Mouse (Mus musculus): ENCODE results near the gene Vmn1r84.

The Vmn1r84 gene

DNA sequence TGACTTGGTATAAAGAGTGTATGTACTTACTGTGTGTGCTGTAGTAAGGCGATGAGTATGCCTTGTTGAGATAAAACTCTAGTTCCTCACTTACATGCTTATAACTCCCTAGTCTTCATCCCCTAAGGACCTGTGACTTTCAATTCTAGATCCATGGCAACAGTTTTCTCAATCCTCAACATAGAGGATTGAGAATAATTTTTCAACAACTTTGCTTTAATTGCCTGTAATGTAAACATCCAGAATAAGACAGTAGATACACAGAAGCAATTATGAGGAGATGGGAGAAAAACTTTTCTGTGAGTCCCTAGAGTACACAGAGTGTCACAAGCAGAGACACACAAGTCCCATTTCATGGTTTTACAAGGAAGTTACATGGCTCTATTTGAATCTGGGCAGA is at the start of gene Vmn1r84:
Vmn1r84 (minus strand) TSS at position 101 of the 400 bp plus-strand sequence.
- DNase-seq = no peak

GRCm38 (mm10) chr7:12329381-12329780 is 39.7 kb downstream of the Vmn1r84 start, which contains the start of gene Vmn1r83:
TSS of gene Vmn1r83 (minus strand) at chr7:12329481.
- no peak for DNase-seq
